Mouse (Mus musculus): ENCODE measurements around the gene Nup43. TPM values are rescaled to one million over a fixed set of nuclear protein-coding genes. Genes with fewer than 3 reads are reported as not detected.
"Not testable (repeated sequence)": the region's sequence is repeated elsewhere in the genome, so short reads cannot be mapped to it uniquely, and the experiment has no call there.

Nup43 gene
- total RNA-seq (2017) = 29.5 and 38.1 TPM in 2 replicates

GRCm38 (mm10) chr10:7667342-7667802 is at the start of gene Nup43:
Nup43 (plus strand) TSS chr10:7667503.
- peak; percentile 75 for ATAC-seq (replicated peaks; ENCODE audit: low read depth, poor library complexity, severe bottlenecking)

- not testable (repeated sequence) for ATAC-seq (replicated peaks; ENCODE audit: low read depth, poor library complexity, severe bottlenecking)
Observed at GRCm38 (mm10) chr10:7617556-7617955, 49.7 kb upstream of the Nup43 start.

- ATAC-seq (replicated peaks; ENCODE audit: low read depth, poor library complexity, severe bottlenecking) = no peak
Observed at GRCm38 (mm10) chr10:7619821-7620241, 47.5 kb upstream of the Nup43 start.

- no peak for ATAC-seq (replicated peaks; ENCODE audit: low read depth, poor library complexity, severe bottlenecking)
Observed at GRCm38 (mm10) chr10:7620723-7621122, 46.6 kb upstream of the Nup43 start.

GRCm38 (mm10) chr10:7622378-7622777 is 44.9 kb upstream of the Nup43 start:
- no peak for ATAC-seq (replicated peaks; ENCODE audit: low read depth, poor library complexity, severe bottlenecking)

- no peak for ATAC-seq (replicated peaks; ENCODE audit: low read depth, poor library complexity, severe bottlenecking)
Observed at GRCm38 (mm10) chr10:7623861-7624518, 43.3 kb upstream of the Nup43 start.

GRCm38 (mm10) chr10:7629092-7629491 is 38.2 kb upstream of the Nup43 start:
- ATAC-seq (replicated peaks; ENCODE audit: low read depth, poor library complexity, severe bottlenecking) = no peak

- ATAC-seq (replicated peaks; ENCODE audit: low read depth, poor library complexity, severe bottlenecking) = no peak
Observed at GRCm38 (mm10) chr10:7630286-7630685, 37.0 kb upstream of the Nup43 start.

- no peak for ATAC-seq (replicated peaks; ENCODE audit: low read depth, poor library complexity, severe bottlenecking)
Observed at GRCm38 (mm10) chr10:7630951-7631720, 36.2 kb upstream of the Nup43 start.

GRCm38 (mm10) chr10:7640366-7640765 is 26.9 kb upstream of the Nup43 start:
- ATAC-seq (replicated peaks; ENCODE audit: low read depth, poor library complexity, severe bottlenecking) = no peak

GRCm38 (mm10) chr10:7645911-7646310 is 21.4 kb upstream of the Nup43 start:
- ATAC-seq (replicated peaks; ENCODE audit: low read depth, poor library complexity, severe bottlenecking) = no peak

GRCm38 (mm10) chr10:7649059-7649458 is 18.2 kb upstream of the Nup43 start:
- ATAC-seq (replicated peaks; ENCODE audit: low read depth, poor library complexity, severe bottlenecking) = no peak

GRCm38 (mm10) chr10:7651057-7651456 is 16.2 kb upstream of the Nup43 start:
- ATAC-seq (replicated peaks; ENCODE audit: low read depth, poor library complexity, severe bottlenecking) = no peak

GRCm38 (mm10) chr10:7662471-7663141 is 4.7 kb upstream of the Nup43 start:
- peak; percentile 62 for ATAC-seq (replicated peaks; ENCODE audit: low read depth, poor library complexity, severe bottlenecking)

GRCm38 (mm10) chr10:7663159-7664026 is 3.9 kb upstream of the Nup43 start:
- ATAC-seq (replicated peaks; ENCODE audit: low read depth, poor library complexity, severe bottlenecking) = peak; percentile 59

- no peak for ATAC-seq (replicated peaks; ENCODE audit: low read depth, poor library complexity, severe bottlenecking)
Observed at GRCm38 (mm10) chr10:7664027-7664526, 3.2 kb upstream of the Nup43 start.

GRCm38 (mm10) chr10:7664889-7665288 is 2.4 kb upstream of the Nup43 start:
- no peak for ATAC-seq (replicated peaks; ENCODE audit: low read depth, poor library complexity, severe bottlenecking)

- peak; percentile 99 for ATAC-seq (replicated peaks; ENCODE audit: low read depth, poor library complexity, severe bottlenecking)
Observed at GRCm38 (mm10) chr10:7673673-7674072, 6.4 kb downstream of the Nup43 start.

- peak; percentile 64 for ATAC-seq (replicated peaks; ENCODE audit: low read depth, poor library complexity, severe bottlenecking)
Observed at GRCm38 (mm10) chr10:7680731-7681301, 13.5 kb downstream of the Nup43 start, which contains the start of the genes Pcmt1 and Lats1. Pcmt1 (minus strand) TSS chr10:7681136. Lats1 (plus strand) TSS chr10:7681214.
